Comparison of ENCODE assay signal across 7 mouse cellular contexts in the genomic region with DNA sequence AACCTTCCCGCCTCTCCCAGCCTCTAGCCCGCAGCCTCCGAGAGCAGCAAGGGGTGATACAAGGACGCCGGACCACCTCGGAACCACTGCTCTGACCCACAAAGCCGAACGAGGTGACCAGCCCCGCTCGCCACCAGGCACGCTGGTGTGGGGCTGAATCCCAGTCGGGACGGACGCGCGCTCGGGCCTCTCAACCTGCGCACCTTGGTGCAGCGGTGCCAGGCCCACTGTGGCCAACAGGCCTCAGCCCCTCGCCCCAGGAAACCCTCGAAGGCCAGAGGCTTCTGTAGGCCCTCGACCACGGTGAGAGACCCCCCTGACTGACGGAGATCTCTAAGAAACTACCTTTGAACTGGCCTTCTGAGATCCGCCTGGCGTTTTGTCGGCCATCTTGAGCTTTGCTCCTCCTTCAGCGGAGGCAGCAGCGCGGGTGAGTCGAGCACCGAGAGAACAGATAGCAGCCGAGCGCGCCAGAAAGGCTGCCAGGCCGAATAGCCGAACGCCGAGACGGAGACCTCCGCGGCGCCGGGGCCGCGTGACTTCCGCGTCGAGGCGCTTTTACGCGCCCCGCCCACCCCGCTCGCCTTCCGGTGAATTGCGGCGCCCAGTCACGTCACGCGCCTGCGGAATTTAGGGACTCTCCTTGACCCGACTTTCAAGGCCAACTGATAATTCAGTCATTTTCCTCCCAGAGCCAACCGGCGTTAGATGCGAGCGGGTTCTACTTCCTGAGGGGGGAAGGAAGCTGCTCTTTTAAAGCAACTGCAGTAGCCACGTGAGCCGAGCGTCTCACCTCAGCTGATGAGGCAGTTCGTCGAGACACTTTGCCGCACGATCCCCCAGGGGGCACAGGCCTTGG. TPM values are rescaled to one million over a fixed set of nuclear protein-coding genes. Genes with fewer than 3 reads are reported as not detected.
DNase-seq lines count a peak whose midpoint lies in the region; ATAC-seq lines count a peak whose summit lies in the region.

A gene (minus strand): TSS at position 525 of the 859 bp plus-strand sequence.

- no peaks in the 10 kb centered on the region for H3K27me3 ChIP-seq in embryonic facial prominence, embryonic 11.5 days (ENCODE audit: control insufficient read depth, insufficient read depth, low read length)
- no peaks in the 10 kb centered on the region for H3K27me3 ChIP-seq in limb, embryonic 10.5 days (ENCODE audit: low read depth, poor library complexity, severe bottlenecking)
- H3K27me3 ChIP-seq in midbrain, embryonic 13.5 days: no peaks in the 10 kb centered on the region

- H3K9me3 ChIP-seq in embryonic facial prominence, embryonic 11.5 days (replicated peaks; ENCODE audit: control insufficient read depth, low read length): no peaks in the 10 kb centered on the region
- no peaks in the 10 kb centered on the region for H3K9me3 ChIP-seq in limb, embryonic 10.5 days (replicated peaks)
- H3K9me3 ChIP-seq in midbrain, embryonic 13.5 days: no peaks in the 10 kb centered on the region

- DNase-seq in adrenal gland, postnatal 14 days: peak; percentile 98
- peak; percentile 98 for DNase-seq in embryonic facial prominence, embryonic 11.5 days (ENCODE audit: low spot score)
- DNase-seq in kidney, adult 11 months: peak; percentile 98
- peak; percentile 98 for DNase-seq in limb, embryonic 10.5 days (ENCODE audit: low spot score)
- DNase-seq in spleen, adult 12 weeks (ENCODE audit: low spot score): peak; percentile 92

- H3K27ac ChIP-seq in embryonic facial prominence, embryonic 11.5 days (replicated peaks; ENCODE audit: low read depth, low read length): peak within 1 kb of the TSS; percentile 78
- peak within 1 kb of the TSS; percentile 97 for H3K27ac ChIP-seq in limb, embryonic 10.5 days
- H3K27ac ChIP-seq in midbrain, embryonic 13.5 days: peak within 1 kb of the TSS; percentile 83

- peak within 1 kb of the TSS; percentile 98 for H3K4me3 ChIP-seq in embryonic facial prominence, embryonic 11.5 days (ENCODE audit: low read depth, low read length)
- peak within 1 kb of the TSS; percentile 87 for H3K4me3 ChIP-seq in limb, embryonic 10.5 days
- H3K4me3 ChIP-seq in midbrain, embryonic 13.5 days (replicated peaks): peak within 1 kb of the TSS; percentile 91

- peak; percentile 95 for ATAC-seq in embryonic facial prominence, embryonic 11.5 days (replicated peaks; ENCODE audit: insufficient number of reproducible peaks, low FRiP score, low TSS enrichment, low read depth)
- ATAC-seq in granulocyte monocyte progenitor cell, adult 5-6 weeks (replicated peaks; ENCODE audit: poor library complexity, severe bottlenecking): peak; percentile 87
- peak; percentile 94 for ATAC-seq in midbrain, embryonic 13.5 days

- H3K4me2 ChIP-seq in embryonic facial prominence, embryonic 11.5 days (ENCODE audit: low read depth, low read length): peak within 1 kb of the TSS; percentile 75
- peak within 1 kb of the TSS; percentile 87 for H3K4me2 ChIP-seq in midbrain, embryonic 13.5 days (replicated peaks)

- H3K9ac ChIP-seq in embryonic facial prominence, embryonic 11.5 days (replicated peaks; ENCODE audit: low read length): peak within 1 kb of the TSS; percentile 89
- H3K9ac ChIP-seq in midbrain, embryonic 13.5 days (replicated peaks): peak within 1 kb of the TSS; percentile 90

- H3K4me1 ChIP-seq in embryonic facial prominence, embryonic 11.5 days (ENCODE audit: control insufficient read depth, insufficient read depth, low read length): no peaks in the 10 kb centered on the region
- peaks cover 15% of the 10 kb centered on the region for H3K4me1 ChIP-seq in limb, embryonic 10.5 days
- peaks cover 18% of the 10 kb centered on the region for H3K4me1 ChIP-seq in midbrain, embryonic 13.5 days (replicated peaks)

- under 1% methylated on average over 74 of the region's 74 CpGs for WGBS in embryonic facial prominence, embryonic 11.5 days
- WGBS in limb, embryonic 10.5 days: under 1% methylated on average over 73 of the region's 74 CpGs
- under 1% methylated on average over 74 of the region's 74 CpGs for WGBS in midbrain, embryonic 13.5 days

- no peaks in the 10 kb centered on the region for H3K36me3 ChIP-seq in embryonic facial prominence, embryonic 11.5 days (replicated peaks; ENCODE audit: control insufficient read depth, insufficient read depth, low read depth, low read length)
- H3K36me3 ChIP-seq in limb, embryonic 10.5 days: peaks cover 13% of the 10 kb centered on the region
- H3K36me3 ChIP-seq in midbrain, embryonic 13.5 days: no peaks in the 10 kb centered on the region

RNA-seq across cellular contexts. Expression of the gene that starts here (rescaled TPM):
- 62.2 and 63.0 TPM in 2 replicates for total RNA-seq in adrenal gland, postnatal 14 days (2021)
- polyA plus RNA-seq in embryonic facial prominence, embryonic 11.5 days (2014; fragmentation: Nextera tagmentation; extraction: Ambion mirVana): 145 and 166 TPM in 2 replicates
- 84.3 and 94.2 TPM in 2 replicates for total RNA-seq in granulocyte monocyte progenitor cell, adult 5-6 weeks (2014; fragmentation: Nextera tagmentation)
- total RNA-seq in granulocyte monocyte progenitor cell, adult 5-6 weeks (2017): 186 and 187 TPM in 2 replicates
- 124 and 130 TPM in 2 replicates for polyA plus RNA-seq in limb, embryonic 10.5 days (2016; fragmentation: Nextera tagmentation; extraction: Ambion mirVana)
- polyA plus RNA-seq in midbrain, embryonic 13.5 days (2015; fragmentation: Nextera tagmentation; extraction: Ambion mirVana): 153 and 172 TPM in 2 replicates

Comparison
In these comparisons a context has a peak if more than half of its experiments do, and no peak if none do; other contexts are left out.
1. Peak in every context shown above with its lines: DNase-seq, ATAC-seq, H3K4me3 ChIP-seq and H3K27ac ChIP-seq.